20 mouse cellular contexts compared by ENCODE assay signal in the genomic region with DNA sequence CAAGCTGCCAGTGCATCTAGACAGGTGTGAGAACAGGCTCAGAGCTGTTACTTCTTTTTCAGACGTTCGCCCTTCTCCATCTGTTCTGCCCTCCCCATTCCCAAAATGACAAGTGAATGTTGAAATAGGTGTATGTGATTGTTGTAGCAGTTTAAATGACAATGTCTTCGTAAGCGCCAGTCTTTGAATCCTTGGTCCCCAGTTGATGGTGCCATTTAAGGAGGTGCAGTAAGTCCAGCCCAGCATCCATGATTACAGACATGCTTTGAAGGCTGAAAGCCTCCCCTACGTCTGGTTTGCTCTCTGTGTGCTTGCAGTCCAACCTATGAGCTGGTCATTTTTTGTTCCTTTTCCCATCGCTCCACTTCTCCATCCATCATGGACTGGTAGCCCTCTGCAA.
"Had no signal": no experiment of that assay in that cellular context is flagged by ENCODE, and none has a peak within 500 bp of the region (broad histone marks: within the 10 kb centered on the region; RNA-seq: fewer than 3 reads in every experiment).

No protein-coding gene starts in this region.

- H3K4me3 ChIP-seq: kidney, embryonic 15.5 days; left cerebral cortex, adult 2 months; lung, embryonic 15.5 days; megakaryocyte, embryonic 14.5 days; midbrain, embryonic 10.5 days; midbrain, embryonic 15.5 days; neural tube, embryonic 12.5 days; neural tube, embryonic 15.5 days had no signal

- H3K36me3 ChIP-seq: kidney, embryonic 15.5 days; lung, embryonic 15.5 days; midbrain, embryonic 10.5 days; midbrain, embryonic 15.5 days; neural tube, embryonic 12.5 days; neural tube, embryonic 15.5 days had no signal

- H3K4me1 ChIP-seq: kidney, embryonic 15.5 days; neural tube, embryonic 12.5 days; neural tube, embryonic 15.5 days had no signal

- ATAC-seq: midbrain, embryonic 15.5 days had no signal

- H3K27me3 ChIP-seq: kidney, embryonic 15.5 days; lung, embryonic 15.5 days; megakaryocyte, embryonic 14.5 days; midbrain, embryonic 15.5 days; neural tube, embryonic 12.5 days; neural tube, embryonic 15.5 days had no signal

- H3K9me3 ChIP-seq: kidney, embryonic 15.5 days; lung, embryonic 15.5 days; megakaryocyte, embryonic 14.5 days; midbrain, embryonic 10.5 days; midbrain, embryonic 15.5 days; neural tube, embryonic 12.5 days; neural tube, embryonic 15.5 days had no signal

- H3K4me2 ChIP-seq: kidney, embryonic 15.5 days; liver, embryonic 11.5 days; lung, embryonic 15.5 days; midbrain, embryonic 15.5 days; neural tube, embryonic 12.5 days; neural tube, embryonic 15.5 days had no signal

- H3K9ac ChIP-seq: kidney, embryonic 15.5 days; liver, embryonic 14.5 days; lung, embryonic 15.5 days; midbrain, embryonic 15.5 days; neural tube, embryonic 12.5 days; neural tube, embryonic 15.5 days had no signal

- DNase-seq: kidney, postnatal 10 days; kidney, postnatal 36 days; layer of hippocampus, postnatal 36 days; lung, adult 18-20 months; lung, postnatal 10 days; lung, postnatal 36 days; right cerebral cortex, adult 18-20 months; right cerebral cortex, postnatal 14 days; right cerebral cortex, postnatal 4 days; thymus, postnatal 25 days had no signal

- H3K27ac ChIP-seq: kidney, embryonic 15.5 days; left cerebral cortex, adult 2 months; liver, embryonic 14.5 days; lung, embryonic 15.5 days; midbrain, embryonic 10.5 days; midbrain, embryonic 15.5 days; neural tube, embryonic 12.5 days; neural tube, embryonic 15.5 days had no signal
